Mouse (Mus musculus) liver, embryonic 14.5 days (tissue): ENCODE measurements around the gene Selenoh. TPM values are rescaled to one million over a fixed set of nuclear protein-coding genes. Genes with fewer than 3 reads are reported as not detected.
A peak's percentile ranks its signal among the peaks of the same experiment; 100 is the strongest.

Source experiments
- ATAC-seq: fragments of 200-750 bp; cut with Nextera tagmentation; 2 replicates; pipeline ENCODE4 v1.8.0; 2017; ENCODE audit warnings: moderate number of reproducible peaks, mild to moderate bottlenecking, moderate library complexity; ENCODE audit not compliant: insufficient read depth
- DNase-seq, 3 experiments: peaks; one replicate each; pipeline ENCODE4 v3.0.0-alpha.2; 2012 to 2013; ENCODE audit warnings: low read depth in 3 of 3, low spot score in 3 of 3
- H3K27ac ChIP-seq: fragments of 300-500 bp; sonication (generic); 2 replicates; pipeline ENCODE4 v1.5.1; 2014; ENCODE audit warnings: moderate library complexity, mild to moderate bottlenecking, control low read depth, inconsistent platforms
- H3K27me3 ChIP-seq: fragments of 300-500 bp; sonication (generic); 2 replicates; pipeline ENCODE4 v1.6.1; 2014; ENCODE audit warnings: mild to moderate bottlenecking, low read length, moderate library complexity; ENCODE audit not compliant: control insufficient read depth, insufficient read depth
- H3K36me3 ChIP-seq: fragments of 300-500 bp; sonication (generic); replicated peaks from 2 replicates; pipeline ENCODE4 v1.6.1; 2014; ENCODE audit warnings: low read depth; ENCODE audit not compliant: control insufficient read depth, insufficient read depth
- H3K4me1 ChIP-seq, 2 experiments: fragments of 200-500 bp in 1 of 2; fragments of 300-500 bp in 1 of 2; sonication (generic) in 1 of 2; replicated peaks; 2 replicates each; pipeline ENCODE4 v1.6.1; 2012 to 2014; ENCODE audit warnings: antibody characterized with exemption in 1 of 2, inconsistent platforms in 1 of 2, low read length in 1 of 2; ENCODE audit not compliant: control insufficient read depth in 2 of 2, insufficient read depth in 2 of 2
- H3K4me2 ChIP-seq: fragments of 300-500 bp; sonication (generic); 2 replicates; pipeline ENCODE4 v1.6.1; 2014; ENCODE audit warnings: low read depth, mild to moderate bottlenecking, control low read depth, moderate library complexity
- H3K4me3 ChIP-seq, 2 experiments: fragments of 200-500 bp in 1 of 2; fragments of 300-500 bp in 1 of 2; sonication (generic) in 1 of 2; 2 replicates each; pipeline ENCODE4 v1.5.1; 2012 to 2014; ENCODE audit warnings: low read depth in 2 of 2, low read length in 2 of 2, mild to moderate bottlenecking in 2 of 2, control low read depth in 1 of 2, inconsistent platforms in 1 of 2, moderate library complexity in 1 of 2; ENCODE audit not compliant: insufficient read depth in 1 of 2
- H3K9ac ChIP-seq: fragments of 300-500 bp; sonication (generic); replicated peaks from 2 replicates; pipeline ENCODE4 v1.6.1; 2014; ENCODE audit warnings: mild to moderate bottlenecking, control low read depth, moderate library complexity
- H3K9me3 ChIP-seq: fragments of 300-500 bp; sonication (generic); 2 replicates; pipeline ENCODE4 v1.6.1; 2016; ENCODE audit warnings: low read length, mixed read lengths; ENCODE audit not compliant: control insufficient read depth
- CTCF ChIP-seq: IDR thresholded peaks from 2 replicates; pipeline ENCODE4 v1.5.1; 2016; ENCODE audit warnings: antibody characterized with exemption, low read depth, control low read depth
- EP300 ChIP-seq: IDR thresholded peaks from 2 replicates; pipeline ENCODE4 v1.6.1; 2016; ENCODE audit warnings: antibody characterized with exemption, low read depth
- WGBS: fragments of 180-500 bp; shearing (Covaris S2); extraction: QIAGEN DNeasy Blood & Tissue Kit; methylation state at CpG from one replicate; pipeline ENCODE4 v1.1.7; 2014; ENCODE audit not compliant: insufficient replicate concordance; 5-methylcytosine and 5-hydroxymethylcytosine counted together
- polyA plus RNA-seq, 2 experiments: library from polyadenylated mRNA; depleted of rRNA in 1 of 2; stranded (reverse) in 1 of 2; unstranded in 1 of 2; fragments of >200 nt; fragmentation: Nextera tagmentation in 1 of 2; extraction: Ambion mirVana in 1 of 2; gene quantifications; 2 replicates each; pipeline versions ENCODE4 v1.2.1 to v1.2.3; 2012 to 2014

Selenoh gene
- polyA plus RNA-seq, 2 experiments: 97.8 to 115 TPM

- no peaks in the 10 kb centered on the region for H3K9me3 ChIP-seq
- H3K4me3 ChIP-seq: no peak overlapping the region
- H3K9ac ChIP-seq: no peak overlapping the region; the same call in 1 of the 2 replicates
- H3K27ac ChIP-seq: peak overlapping the region; percentile 29; the same call in 1 of the 2 replicates
- H3K4me2 ChIP-seq: peak overlapping the region; percentile 47
- peak; percentile 44; the same call in 1 of the 2 replicates for ATAC-seq
- no peaks in the 10 kb centered on the region for H3K36me3 ChIP-seq
- no peak for TF ChIP-seq EP300
- TF ChIP-seq CTCF: no peak
- 41% methylated on average over 8 of the region's 8 CpGs for WGBS
- no peak for DNase-seq
- H3K27me3 ChIP-seq: no peaks in the 10 kb centered on the region
- peaks cover 20 to 43% of the 10 kb centered on the region in 2 experiments for H3K4me1 ChIP-seq
Observed at GRCm38 (mm10) chr2:84636231-84636741, 34.3 kb downstream of the Selenoh start.

DNA sequence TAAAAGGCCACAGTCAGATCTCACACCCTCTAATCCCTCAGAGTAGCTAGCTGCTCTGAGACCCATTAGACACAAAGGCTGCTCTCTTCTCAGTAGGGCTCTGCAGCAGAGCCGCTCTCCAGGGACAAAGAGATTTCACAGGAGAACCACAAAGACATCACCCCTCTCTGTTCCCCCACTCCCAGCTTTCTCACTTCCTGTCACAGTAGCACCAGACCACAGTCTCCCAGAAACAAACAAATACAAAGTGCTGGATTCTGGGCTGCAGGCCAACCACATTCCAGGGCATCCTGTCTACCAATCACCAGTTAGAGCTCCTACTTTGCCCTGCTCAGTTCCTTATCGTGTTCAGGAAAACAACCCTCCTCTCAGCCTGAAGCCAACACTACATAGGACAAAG, 35.0 kb downstream of the Selenoh start:
- H3K4me2 ChIP-seq: peak overlapping the region; percentile 47
- peaks cover 20 to 43% of the 10 kb centered on the region in 2 experiments for H3K4me1 ChIP-seq
- no peaks in the 10 kb centered on the region for H3K27me3 ChIP-seq
- no peaks in the 10 kb centered on the region for H3K36me3 ChIP-seq
- no peak overlapping the region for H3K4me3 ChIP-seq
- no peaks in the 10 kb centered on the region for H3K9me3 ChIP-seq
- ATAC-seq: peak; percentile 77
- 30% methylated on average over 2 of the region's 2 CpGs for WGBS
- no peak overlapping the region for H3K9ac ChIP-seq
- H3K27ac ChIP-seq: no peak overlapping the region
- TF ChIP-seq CTCF: no peak
- TF ChIP-seq EP300: no peak
- DNase-seq: peak in 2 of 3 experiments; percentile 35 to 43

- 37% methylated on average over 4 of the region's 4 CpGs for WGBS
- H3K36me3 ChIP-seq: no peaks in the 10 kb centered on the region
- H3K9ac ChIP-seq: no peak overlapping the region
Observed at GRCm38 (mm10) chr2:84634934-84635482, 35.6 kb downstream of the Selenoh start.

DNA sequence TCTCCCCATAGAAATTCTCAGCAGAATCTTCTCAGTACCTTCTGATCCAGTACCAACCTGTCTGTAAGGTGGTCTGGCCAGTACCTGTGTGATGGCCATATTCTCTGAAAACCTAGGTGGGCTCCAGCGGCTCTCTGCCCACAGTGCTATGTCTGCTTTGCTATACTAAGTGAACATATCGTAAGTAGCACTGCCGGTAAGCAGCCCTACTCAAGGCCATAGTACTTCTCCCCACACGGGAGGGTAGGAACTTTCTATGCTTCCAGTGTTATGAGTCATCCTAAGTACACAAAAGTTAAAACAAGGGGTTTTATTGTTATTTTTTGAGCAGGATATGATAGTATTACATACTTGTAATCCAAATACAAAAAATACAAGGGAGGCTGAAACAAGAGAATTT, 36.6 kb downstream of the Selenoh start:
- TF ChIP-seq EP300 (no peak), CTCF (no peak)
- H3K27ac ChIP-seq: no peak overlapping the region
- no peaks in the 10 kb centered on the region for H3K27me3 ChIP-seq
- no peak for DNase-seq
- WGBS: 48% methylated on average over 4 of the region's 4 CpGs
- H3K4me3 ChIP-seq: no peak overlapping the region
- H3K36me3 ChIP-seq: no peaks in the 10 kb centered on the region
- H3K4me2 ChIP-seq: peak overlapping the region; percentile 22; the same call in 1 of the 2 replicates
- H3K9me3 ChIP-seq: no peaks in the 10 kb centered on the region
- no peak for ATAC-seq
- H3K9ac ChIP-seq: no peak overlapping the region
- peaks cover 17 to 43% of the 10 kb centered on the region in 2 experiments for H3K4me1 ChIP-seq

More at GRCm38 (mm10) chr2:84634934-84635482, 35.6 kb downstream of the Selenoh start:
- H3K4me3 ChIP-seq: no peak overlapping the region
- H3K4me1 ChIP-seq: peaks cover 17 to 43% of the 10 kb centered on the region in 2 experiments
- H3K9me3 ChIP-seq: no peaks in the 10 kb centered on the region
- no peak for DNase-seq
- no peaks in the 10 kb centered on the region for H3K27me3 ChIP-seq
- no peak for ATAC-seq
- H3K4me2 ChIP-seq: peak overlapping the region; percentile 37
- H3K27ac ChIP-seq: no peak overlapping the region; the same call in 1 of the 2 replicates
- TF ChIP-seq EP300: no peak
- TF ChIP-seq CTCF: no peak

GRCm38 (mm10) chr2:84632999-84633398, 37.6 kb downstream of the Selenoh start:
- Histone ChIP-seq H3K27me3 (no peaks in the 10 kb centered on the region), H3K4me2 (peak overlapping the region; percentile 42), H3K4me3 (no peak overlapping the region), H3K9me3 (no peaks in the 10 kb centered on the region), H3K36me3 (no peaks in the 10 kb centered on the region), H3K4me1 (peaks cover 14 to 47% of the 10 kb centered on the region in 2 experiments), H3K27ac (no peak overlapping the region), H3K9ac (no peak overlapping the region; the same call in 1 of the 2 replicates)
- 0% methylated on average over 3 of the region's 3 CpGs for WGBS
- ATAC-seq (0 out of 2 replicates have a peak, but pooled peaks have one; percentile 43), DNase-seq (peak in 1 of 3 experiments; percentile 33)
- no peak for TF ChIP-seq EP300
- TF ChIP-seq CTCF: no peak
